Mouse (Mus musculus): ENCODE data around the gene 0610040J01Rik. TPM values are rescaled to one million over a fixed set of nuclear protein-coding genes. Genes with fewer than 3 reads are reported as not detected.

The 0610040J01Rik gene
- polyA plus RNA-seq, 1 experiment from 2014 or later: 53.8 TPM

DNA sequence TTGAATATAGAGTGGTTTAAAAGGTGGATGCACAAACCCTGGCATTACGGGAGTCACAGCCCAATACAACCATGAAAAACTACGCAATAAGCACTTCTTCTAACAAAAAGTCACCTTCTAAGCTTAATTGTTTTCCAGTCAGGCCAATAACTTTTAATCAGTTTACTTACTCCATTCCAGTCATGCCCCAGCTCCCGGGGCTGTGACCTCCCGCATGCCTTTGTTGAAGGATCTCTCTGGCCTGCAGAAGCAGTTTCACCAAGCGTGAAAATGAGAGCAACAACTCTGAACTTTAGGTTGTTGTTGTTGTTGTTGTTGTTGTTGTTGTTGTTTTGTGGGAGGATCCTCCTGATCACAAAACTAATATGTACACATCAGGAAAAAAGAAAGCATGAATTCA lies 21.8 kb downstream of the 0610040J01Rik start:
- TF ChIP-seq EP300 (optimal IDR thresholded peaks at IDR 0.05) (no peak), CTCF (IDR thresholded peaks at IDR 0.05; ENCODE audit: low read depth) (no peak)
- H3K9me3 ChIP-seq (ENCODE audit: control insufficient read depth, low read length): no peaks in the 10 kb centered on the region
- H3K27ac ChIP-seq (replicated peaks): no peak overlapping the region
- no peak overlapping the region for H3K4me3 ChIP-seq (ENCODE audit: low read depth, low read length)
- no peak overlapping the region for H3K9ac ChIP-seq (ENCODE audit: low read length)
- H3K36me3 ChIP-seq (ENCODE audit: control insufficient read depth, insufficient read depth, low read length): no peaks in the 10 kb centered on the region
- H3K4me1 ChIP-seq (replicated peaks; ENCODE audit: control insufficient read depth, insufficient read depth): no peaks in the 10 kb centered on the region
- no peak overlapping the region for H3K4me2 ChIP-seq (replicated peaks; ENCODE audit: low read depth)
- DNase-seq (ENCODE audit: low spot score): no peak
- no peak for ATAC-seq (ENCODE audit: low FRiP score, low TSS enrichment)
- no peaks in the 10 kb centered on the region for H3K27me3 ChIP-seq (ENCODE audit: control insufficient read depth, insufficient read depth, low read length)
- 63% methylated on average over 5 of the region's 5 CpGs for WGBS

DNA sequence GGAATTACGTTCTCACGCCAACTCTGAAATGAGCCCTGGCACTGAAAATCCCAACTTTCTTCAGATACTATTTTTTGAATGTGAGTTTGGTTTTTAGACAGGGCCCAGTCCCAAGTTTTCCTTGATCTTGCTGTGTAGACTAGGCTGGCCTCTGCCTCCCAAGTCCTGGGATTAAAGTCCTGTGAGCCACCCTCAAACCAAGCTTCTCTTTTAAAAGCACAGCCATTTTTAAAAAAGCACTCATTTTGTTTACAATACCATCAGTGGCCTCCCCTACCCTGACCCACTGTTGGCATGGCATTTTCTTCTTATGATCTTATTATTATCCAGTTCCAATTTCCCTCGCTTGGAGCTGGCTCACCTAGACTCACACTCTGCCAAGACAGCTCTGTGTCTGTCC lies 22.3 kb downstream of the 0610040J01Rik start:
- no peak overlapping the region for H3K4me2 ChIP-seq (replicated peaks; ENCODE audit: low read depth)
- no peak overlapping the region for H3K9ac ChIP-seq (ENCODE audit: low read length)
- H3K9me3 ChIP-seq (ENCODE audit: control insufficient read depth, low read length): no peaks in the 10 kb centered on the region
- DNase-seq (ENCODE audit: low spot score) (no peak), ATAC-seq (ENCODE audit: low FRiP score, low TSS enrichment) (no peak)
- no peak overlapping the region for H3K27ac ChIP-seq (replicated peaks)
- H3K4me3 ChIP-seq (ENCODE audit: low read depth, low read length): no peak overlapping the region
- no peaks in the 10 kb centered on the region for H3K27me3 ChIP-seq (ENCODE audit: control insufficient read depth, insufficient read depth, low read length)
- H3K36me3 ChIP-seq (ENCODE audit: control insufficient read depth, insufficient read depth, low read length): no peaks in the 10 kb centered on the region
- no peaks in the 10 kb centered on the region for H3K4me1 ChIP-seq (replicated peaks; ENCODE audit: control insufficient read depth, insufficient read depth)
- 71% methylated on average over 3 of the region's 3 CpGs for WGBS
- TF ChIP-seq EP300 (optimal IDR thresholded peaks at IDR 0.05) (no peak), CTCF (IDR thresholded peaks at IDR 0.05; ENCODE audit: low read depth) (no peak)

DNA sequence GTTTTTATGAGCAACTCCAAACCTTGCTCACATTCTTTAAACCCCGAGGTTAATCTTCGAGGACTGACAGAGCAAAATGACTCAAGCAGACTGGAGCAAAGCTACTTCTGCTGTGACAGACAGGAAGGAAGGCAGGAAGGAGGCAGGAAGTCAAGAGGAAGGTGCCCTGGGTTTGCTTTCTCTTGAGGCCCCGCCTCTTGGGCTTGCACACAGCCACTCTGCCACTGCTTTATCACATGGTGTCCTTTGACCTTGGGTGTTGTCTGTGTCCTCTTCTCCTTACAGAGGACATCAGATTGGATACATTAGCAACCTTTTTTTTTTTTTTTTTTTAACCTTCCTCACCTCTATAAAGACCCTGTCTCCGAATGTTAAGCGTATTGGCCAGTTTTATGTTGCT lies 25.0 kb downstream of the 0610040J01Rik start:
- H3K36me3 ChIP-seq (ENCODE audit: control insufficient read depth, insufficient read depth, low read length): no peaks in the 10 kb centered on the region
- no peaks in the 10 kb centered on the region for H3K4me1 ChIP-seq (replicated peaks; ENCODE audit: control insufficient read depth, insufficient read depth)
- H3K4me3 ChIP-seq (ENCODE audit: low read depth, low read length): no peak overlapping the region
- H3K4me2 ChIP-seq (replicated peaks; ENCODE audit: low read depth): no peak overlapping the region
- DNase-seq (ENCODE audit: low spot score) (no peak), ATAC-seq (ENCODE audit: low FRiP score, low TSS enrichment) (peak; percentile 69)
- H3K27ac ChIP-seq (replicated peaks): no peak overlapping the region
- TF ChIP-seq CTCF (IDR thresholded peaks at IDR 0.05; ENCODE audit: low read depth) (no peak), EP300 (optimal IDR thresholded peaks at IDR 0.05) (no peak)
- H3K9ac ChIP-seq (ENCODE audit: low read length): no peak overlapping the region
- H3K9me3 ChIP-seq (ENCODE audit: control insufficient read depth, low read length): no peaks in the 10 kb centered on the region
- 69% methylated on average over 5 of the region's 5 CpGs for WGBS
- H3K27me3 ChIP-seq (ENCODE audit: control insufficient read depth, insufficient read depth, low read length): no peaks in the 10 kb centered on the region

DNA sequence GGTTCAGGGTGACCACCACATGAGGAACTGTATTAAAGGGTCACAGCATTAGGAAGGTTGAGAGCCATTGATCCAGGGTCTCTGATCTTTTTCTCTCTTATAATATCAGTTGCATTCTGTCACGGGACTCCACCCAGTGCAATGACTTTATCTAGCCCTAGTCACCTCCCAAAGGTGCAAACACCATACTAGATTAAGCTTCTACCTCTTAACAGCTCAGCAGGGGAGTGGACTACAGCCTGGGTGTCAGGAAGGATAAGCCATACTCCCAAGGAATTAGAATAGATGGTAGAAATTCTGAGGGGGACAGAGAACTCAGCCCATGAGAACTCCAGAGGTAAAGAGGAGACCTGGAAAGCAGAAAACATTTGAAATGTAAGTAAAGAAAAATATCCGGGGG lies 25.7 kb downstream of the 0610040J01Rik start:
- peak; percentile 59 for ATAC-seq (ENCODE audit: low FRiP score, low TSS enrichment)
- 79% methylated on average over 2 of the region's 2 CpGs for WGBS
- H3K27ac ChIP-seq (replicated peaks): no peak overlapping the region

DNA sequence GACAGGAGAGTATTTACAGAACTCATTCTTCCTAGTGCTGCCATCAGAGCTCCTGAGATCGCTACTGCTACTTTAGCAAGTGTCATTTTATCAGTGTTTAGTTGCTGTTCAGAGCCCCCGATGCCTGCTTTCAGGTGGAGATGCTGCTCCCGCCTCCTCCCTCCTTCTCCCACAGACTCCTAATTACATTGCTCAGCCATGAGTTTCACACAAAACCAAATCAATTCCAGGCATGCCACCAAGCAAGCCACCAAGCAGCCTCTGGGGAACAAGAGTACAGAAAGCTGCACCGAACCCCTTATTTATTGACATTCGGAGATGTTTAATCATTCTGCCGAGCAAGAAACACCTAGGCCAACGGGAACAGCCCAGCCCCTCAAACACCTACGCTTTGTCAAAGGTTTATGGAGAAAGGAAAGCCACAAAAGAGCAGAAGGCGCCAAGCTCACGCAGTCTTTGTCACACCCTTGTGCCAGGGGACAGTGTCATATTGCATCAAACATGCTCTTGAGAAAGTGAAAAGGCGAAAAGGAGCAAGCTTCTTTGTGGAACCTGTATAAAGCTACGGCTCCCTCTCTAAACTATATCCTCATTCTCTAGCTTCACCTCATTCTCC lies 27.7 kb downstream of the 0610040J01Rik start:
- H3K27me3 ChIP-seq (ENCODE audit: control insufficient read depth, insufficient read depth, low read length): no peaks in the 10 kb centered on the region
- 52% methylated on average over 12 of the region's 12 CpGs for WGBS
- TF ChIP-seq EP300 (optimal IDR thresholded peaks at IDR 0.05) (no peak), CTCF (IDR thresholded peaks at IDR 0.05; ENCODE audit: low read depth) (no peak)
- H3K9me3 ChIP-seq (ENCODE audit: control insufficient read depth, low read length): no peaks in the 10 kb centered on the region
- H3K4me2 ChIP-seq (replicated peaks; ENCODE audit: low read depth): no peak overlapping the region
- no peaks in the 10 kb centered on the region for H3K4me1 ChIP-seq (replicated peaks; ENCODE audit: control insufficient read depth, insufficient read depth)
- H3K4me3 ChIP-seq (ENCODE audit: low read depth, low read length): no peak overlapping the region
- peak; percentile 25; the same call in 1 of the 2 replicates for ATAC-seq (ENCODE audit: low FRiP score, low TSS enrichment)
- peak overlapping the region; percentile 59 for H3K27ac ChIP-seq (replicated peaks)
- no peak overlapping the region for H3K9ac ChIP-seq (ENCODE audit: low read length)
- no peaks in the 10 kb centered on the region for H3K36me3 ChIP-seq (ENCODE audit: control insufficient read depth, insufficient read depth, low read length)
- peak; percentile 43 for DNase-seq (ENCODE audit: low spot score)

More for the DNA sequence above, 25.7 kb downstream of the 0610040J01Rik start:
- no peaks in the 10 kb centered on the region for H3K36me3 ChIP-seq (ENCODE audit: control insufficient read depth, insufficient read depth, low read length)
- H3K4me3 ChIP-seq (ENCODE audit: low read depth, low read length): no peak overlapping the region
- no peak for DNase-seq (ENCODE audit: low spot score)
- H3K9me3 ChIP-seq (ENCODE audit: control insufficient read depth, low read length): no peaks in the 10 kb centered on the region
- H3K4me2 ChIP-seq (replicated peaks; ENCODE audit: low read depth): no peak overlapping the region
- TF ChIP-seq EP300 (optimal IDR thresholded peaks at IDR 0.05): no peak
- TF ChIP-seq CTCF (IDR thresholded peaks at IDR 0.05; ENCODE audit: low read depth): no peak
- H3K4me1 ChIP-seq (replicated peaks; ENCODE audit: control insufficient read depth, insufficient read depth): no peaks in the 10 kb centered on the region
- no peaks in the 10 kb centered on the region for H3K27me3 ChIP-seq (ENCODE audit: control insufficient read depth, insufficient read depth, low read length)
- H3K9ac ChIP-seq (ENCODE audit: low read length): no peak overlapping the region

DNA sequence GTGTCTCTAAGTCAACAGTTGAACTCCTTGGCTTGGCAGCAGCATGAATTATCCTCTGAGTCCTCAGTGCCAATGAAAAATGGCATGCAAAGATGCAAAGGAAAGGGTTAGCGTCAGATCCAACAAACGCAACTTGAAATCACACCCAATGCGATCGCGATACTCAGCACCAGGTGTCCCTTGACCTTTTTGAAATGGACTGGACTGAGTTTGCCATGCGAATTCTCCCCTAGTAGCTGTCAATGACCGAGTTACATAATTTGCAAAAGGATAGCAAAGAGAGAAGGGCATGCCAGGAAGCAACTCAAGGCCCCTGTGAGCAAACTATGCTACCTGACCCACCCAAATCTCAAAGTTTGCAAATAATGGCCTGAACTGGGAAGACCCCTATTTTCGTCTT lies 34.9 kb downstream of the 0610040J01Rik start:
- no peak overlapping the region for H3K4me3 ChIP-seq (ENCODE audit: low read depth, low read length)
- H3K9me3 ChIP-seq (ENCODE audit: control insufficient read depth, low read length): no peaks in the 10 kb centered on the region
- H3K4me1 ChIP-seq (replicated peaks; ENCODE audit: control insufficient read depth, insufficient read depth): no peaks in the 10 kb centered on the region
- H3K9ac ChIP-seq (ENCODE audit: low read length): no peak overlapping the region
- H3K36me3 ChIP-seq (ENCODE audit: control insufficient read depth, insufficient read depth, low read length): no peaks in the 10 kb centered on the region
- H3K27me3 ChIP-seq (ENCODE audit: control insufficient read depth, insufficient read depth, low read length): no peaks in the 10 kb centered on the region
- DNase-seq (ENCODE audit: low spot score): no peak
- WGBS: 78% methylated on average over 8 of the region's 8 CpGs
- ATAC-seq (ENCODE audit: low FRiP score, low TSS enrichment): no peak
- no peak for TF ChIP-seq CTCF (IDR thresholded peaks at IDR 0.05; ENCODE audit: low read depth)
- TF ChIP-seq EP300 (optimal IDR thresholded peaks at IDR 0.05): no peak
- H3K27ac ChIP-seq (replicated peaks): no peak overlapping the region
- no peak overlapping the region for H3K4me2 ChIP-seq (replicated peaks; ENCODE audit: low read depth)
